Mouse (Mus musculus) T-helper 1 cell (primary cell): ENCODE results near the gene Tescl.

Experiments used
- in situ Hi-C: fragments of 300-600 bp; cut with MboI, MseI; formaldehyde crosslinking; loops from one replicate; pipeline ENCODE4 v1.15.1; 2025; ENCODE audit warnings: high pct_unique_total_duplicates

The Tescl gene

GRCm38 (mm10) chr7:24315726-24316566 is 17.8 kb downstream of the Tescl start:
- in situ Hi-C loops, result no loop called here

- in situ Hi-C loops, result no loop called here
Observed at GRCm38 (mm10) chr7:24300771-24301282, 32.9 kb downstream of the Tescl start, which contains the start of gene Zfp61. Gene Zfp61 (minus strand): TSS chr7:24301232.

- in situ Hi-C loops, result no loop called here
Observed at GRCm38 (mm10) chr7:24299823-24300481, 33.8 kb downstream of the Tescl start.

GRCm38 (mm10) chr7:24298973-24299708 is 34.6 kb downstream of the Tescl start:
- in situ Hi-C loops, result no loop called here

GRCm38 (mm10) chr7:24298635-24298972 is 35.1 kb downstream of the Tescl start:
- in situ Hi-C loops, result no loop called here

- in situ Hi-C loops, result no loop called here
Observed at GRCm38 (mm10) chr7:24297361-24298095, 36.2 kb downstream of the Tescl start.

- in situ Hi-C loops, result no loop called here
Observed at GRCm38 (mm10) chr7:24296386-24296785, 37.4 kb downstream of the Tescl start.

GRCm38 (mm10) chr7:24295376-24295775 is 38.4 kb downstream of the Tescl start:
- in situ Hi-C loops, result no loop called here

GRCm38 (mm10) chr7:24294763-24295162 is 39.0 kb downstream of the Tescl start:
- in situ Hi-C loops, result loop anchor here (5.0 kb wide), 1 partner anchor 327 kb away; no protein-coding TSS in a partner anchor

- in situ Hi-C loops, result loop anchor here (5.0 kb wide), 1 partner anchor 326 kb away; no protein-coding TSS in a partner anchor
Observed at GRCm38 (mm10) chr7:24293061-24293851, 40.5 kb downstream of the Tescl start.

- in situ Hi-C loops, result loop anchor here (5.0 kb wide), 1 partner anchor 324 kb away; no protein-coding TSS in a partner anchor
Observed at GRCm38 (mm10) chr7:24291387-24292090, 42.2 kb downstream of the Tescl start.

- in situ Hi-C loops, result loop anchor here (5.0 kb wide), 1 partner anchor 323 kb away; no protein-coding TSS in a partner anchor
Observed at GRCm38 (mm10) chr7:24290106-24290693, 43.5 kb downstream of the Tescl start.

GRCm38 (mm10) chr7:24288512-24288911 is 45.2 kb downstream of the Tescl start:
- in situ Hi-C loops, result loop anchor here (5.0 kb wide), 1 partner anchor 136 kb away; no protein-coding TSS in a partner anchor

GRCm38 (mm10) chr7:24287670-24288069 is 46.1 kb downstream of the Tescl start:
- in situ Hi-C loops, result loop anchor here (5.0 kb wide), 1 partner anchor 135 kb away; no protein-coding TSS in a partner anchor

- in situ Hi-C loops, result loop anchor here (5.0 kb wide), 1 partner anchor 135 kb away; no protein-coding TSS in a partner anchor
Observed at GRCm38 (mm10) chr7:24286916-24287315, 46.8 kb downstream of the Tescl start.

GRCm38 (mm10) chr7:24286090-24286489 is 47.6 kb downstream of the Tescl start:
- in situ Hi-C loops, result loop anchor here (5.0 kb wide), 1 partner anchor 134 kb away; no protein-coding TSS in a partner anchor
